Mouse (Mus musculus) embryonic facial prominence, embryonic 12.5 days (tissue): Measurements from ENCODE around the gene Rpa2. TPM values are rescaled to one million over a fixed set of nuclear protein-coding genes. Genes with fewer than 3 reads are reported as not detected.

Experiments used
- ATAC-seq: fragments of 200-750 bp; cut with Nextera tagmentation; 2 replicates; pipeline ENCODE4 v1.8.0; 2017; ENCODE audit not compliant: insufficient number of reproducible peaks, insufficient read depth, low FRiP score, low TSS enrichment
- H3K27ac ChIP-seq: fragments of 300-500 bp; sonication (generic); 2 replicates; pipeline ENCODE4 v1.5.1; 2016; ENCODE audit warnings: mild to moderate bottlenecking
- H3K27me3 ChIP-seq: fragments of 300-500 bp; sonication (generic); 2 replicates; pipeline ENCODE4 v1.6.1; 2016; ENCODE audit warnings: mild to moderate bottlenecking, moderate library complexity
- H3K36me3 ChIP-seq: fragments of 300-500 bp; sonication (generic); 2 replicates; pipeline ENCODE4 v1.6.1; 2016; ENCODE audit warnings: mild to moderate bottlenecking
- H3K4me1 ChIP-seq: fragments of 300-500 bp; sonication (generic); 2 replicates; pipeline ENCODE4 v1.6.1; 2016
- H3K4me2 ChIP-seq: fragments of 300-500 bp; sonication (generic); replicated peaks from 2 replicates; pipeline ENCODE4 v1.6.1; 2016; ENCODE audit warnings: mild to moderate bottlenecking, moderate library complexity
- H3K4me3 ChIP-seq: fragments of 300-500 bp; sonication (generic); 2 replicates; pipeline ENCODE4 v1.5.1; 2016; ENCODE audit warnings: mild to moderate bottlenecking
- H3K9ac ChIP-seq: fragments of 300-500 bp; sonication (generic); 2 replicates; pipeline ENCODE4 v1.6.1; 2016; ENCODE audit warnings: mild to moderate bottlenecking, moderate library complexity
- H3K9me3 ChIP-seq: fragments of 300-500 bp; sonication (generic); 2 replicates; pipeline ENCODE4 v1.6.1; 2016; ENCODE audit warnings: mild to moderate bottlenecking, moderate library complexity
- WGBS: fragments of 180-500 bp; shearing (Covaris S2); methylation state at CpG from one replicate; pipeline ENCODE4 v1.1.7; 2016; 5-methylcytosine and 5-hydroxymethylcytosine counted together
- polyA plus RNA-seq: library from polyadenylated mRNA; unstranded; fragments of >200 nt; fragmentation: Nextera tagmentation; extraction: Ambion mirVana; gene quantifications from 2 replicates; pipeline ENCODE4 v1.2.1, GENCODE M21; 2016

The Rpa2 gene
- polyA plus RNA-seq, 1 experiment from 2014 or later = 133 TPM

- Histone ChIP-seq H3K27ac (no peak overlapping the region), H3K9me3 (no peaks in the 10 kb centered on the region), H3K27me3 (no peaks in the 10 kb centered on the region), H3K4me1 (no peaks in the 10 kb centered on the region), H3K36me3 (no peaks in the 10 kb centered on the region), H3K9ac (no peak overlapping the region), H3K4me3 (no peak overlapping the region), H3K4me2 (no peak overlapping the region)
- 76% methylated on average over 5 of the region's 5 CpGs for WGBS
- ATAC-seq = no peak
These were observed 39.9 kb downstream of the Rpa2 start for GRCm38 (mm10) chr4:132807771-132808641.

- H3K9me3 ChIP-seq = no peaks in the 10 kb centered on the region
- no peak overlapping the region for H3K4me3 ChIP-seq
- H3K9ac ChIP-seq = no peak overlapping the region
- no peaks in the 10 kb centered on the region for H3K4me1 ChIP-seq
- 90% methylated on average over 5 of the region's 5 CpGs for WGBS
- no peak for ATAC-seq
- H3K4me2 ChIP-seq = no peak overlapping the region
- H3K27ac ChIP-seq = no peak overlapping the region
- H3K27me3 ChIP-seq = no peaks in the 10 kb centered on the region
- no peaks in the 10 kb centered on the region for H3K36me3 ChIP-seq
These were observed 41.5 kb downstream of the Rpa2 start for GRCm38 (mm10) chr4:132809621-132810020.

GRCm38 (mm10) chr4:132816404-132816803 is 48.3 kb downstream of the Rpa2 start:
- H3K4me1 ChIP-seq = no peaks in the 10 kb centered on the region
- 80% methylated on average over 7 of the region's 7 CpGs for WGBS
- no peak overlapping the region for H3K27ac ChIP-seq
- H3K4me3 ChIP-seq = no peak overlapping the region
- no peak overlapping the region for H3K9ac ChIP-seq
- H3K9me3 ChIP-seq = peaks cover 12% of the 10 kb centered on the region
- no peaks in the 10 kb centered on the region for H3K36me3 ChIP-seq
- no peak overlapping the region for H3K4me2 ChIP-seq
- ATAC-seq = no peak
- no peaks in the 10 kb centered on the region for H3K27me3 ChIP-seq

- H3K36me3 ChIP-seq = no peaks in the 10 kb centered on the region
- no peak for ATAC-seq
- H3K9ac ChIP-seq = no peak overlapping the region
- H3K4me3 ChIP-seq = no peak overlapping the region
- no peaks in the 10 kb centered on the region for H3K4me1 ChIP-seq
- no peak overlapping the region for H3K27ac ChIP-seq
- WGBS = 53% methylated on average over 2 of the region's 2 CpGs
- no peaks in the 10 kb centered on the region for H3K27me3 ChIP-seq
- no peak overlapping the region for H3K4me2 ChIP-seq
- H3K9me3 ChIP-seq = peaks cover 12% of the 10 kb centered on the region
These were observed 48.7 kb downstream of the Rpa2 start for GRCm38 (mm10) chr4:132816855-132817254.

- 55% methylated on average over 2 of the region's 2 CpGs for WGBS
- H3K4me2 ChIP-seq = no peak overlapping the region
- ATAC-seq = no peak
- H3K36me3 ChIP-seq = no peaks in the 10 kb centered on the region
- peaks cover 12% of the 10 kb centered on the region for H3K9me3 ChIP-seq
- H3K27me3 ChIP-seq = no peaks in the 10 kb centered on the region
- no peak overlapping the region for H3K9ac ChIP-seq
- H3K4me1 ChIP-seq = no peaks in the 10 kb centered on the region
- no peak overlapping the region for H3K4me3 ChIP-seq
- no peak overlapping the region for H3K27ac ChIP-seq
These were observed 50.3 kb downstream of the Rpa2 start for GRCm38 (mm10) chr4:132818442-132818841.

GRCm38 (mm10) chr4:132823614-132824366 is 55.7 kb downstream of the Rpa2 start:
- H3K36me3 ChIP-seq = peaks cover 39% of the 10 kb centered on the region
- no peaks in the 10 kb centered on the region for H3K27me3 ChIP-seq
- no peak for ATAC-seq
- H3K4me1 ChIP-seq = no peaks in the 10 kb centered on the region
- H3K27ac ChIP-seq = no peak overlapping the region
- no peak overlapping the region for H3K4me3 ChIP-seq
- H3K4me2 ChIP-seq = no peak overlapping the region
- WGBS = 74% methylated on average over 8 of the region's 8 CpGs
- peaks cover 12% of the 10 kb centered on the region for H3K9me3 ChIP-seq
- no peak overlapping the region for H3K9ac ChIP-seq

Other genes with a start within 250 kb of the Rpa2 start
- gene Atpif1, start 234.7 kb upstream of the Rpa2 start, polyA plus RNA-seq = 1,152 and 1,208 TPM in 2 replicates
- 169 and 182 TPM in 2 replicates for gene Dnajc8, start 232.8 kb upstream of the Rpa2 start, polyA plus RNA-seq
- 0.59 and 0.64 TPM in 2 replicates for gene Ptafr, start 204.3 kb upstream of the Rpa2 start, polyA plus RNA-seq
- gene Eya3, start 129.3 kb upstream of the Rpa2 start, polyA plus RNA-seq = 35.8 and 36.0 TPM in 2 replicates
- gene Xkr8, start 35.8 kb upstream of the Rpa2 start, polyA plus RNA-seq = 6.6 and 7.1 TPM in 2 replicates
- 3.9 and 4.2 TPM in 2 replicates for gene Smpdl3b, start 11.1 kb upstream of the Rpa2 start, polyA plus RNA-seq
- gene Themis2, start 28.1 kb downstream of the Rpa2 start, polyA plus RNA-seq = 0.59 and 0.72 TPM in 2 replicates
- gene Ppp1r8, start 74.8 kb downstream of the Rpa2 start, polyA plus RNA-seq = 58.6 and 63.2 TPM in 2 replicates
- gene Stx12, start 116.2 kb downstream of the Rpa2 start, polyA plus RNA-seq = 69.6 and 71.3 TPM in 2 replicates
- 37.7 and 40.9 TPM in 2 replicates for gene Fam76a, start 154.2 kb downstream of the Rpa2 start, polyA plus RNA-seq
- 0.29 and 0.39 TPM in 2 replicates for gene Fgr, start 205.8 kb downstream of the Rpa2 start, polyA plus RNA-seq
- 12.7 and 14.6 TPM in 2 replicates for gene Ahdc1, start 242.9 kb downstream of the Rpa2 start, polyA plus RNA-seq